Mouse (Mus musculus) urinary bladder, postnatal 4 days (tissue): ENCODE measurements around the gene Cdkn1a.
"Not testable (repeated sequence)": the region's sequence is repeated elsewhere in the genome, so short reads cannot be mapped to it uniquely, and the experiment has no call there.

ENCODE experiments used
- DNase-seq, 2 experiments: peaks; one replicate each; pipeline ENCODE4 v3.0.0; 2021 to 2022; ENCODE audit warnings: low spot score in 2 of 2

The Cdkn1a gene

GRCm38 (mm10) chr17:29090776-29091175 is at the start of gene Cdkn1a:
Cdkn1a (plus strand) TSS chr17:29090976.
- DNase-seq = peak; percentile 16 to 53

DNA sequence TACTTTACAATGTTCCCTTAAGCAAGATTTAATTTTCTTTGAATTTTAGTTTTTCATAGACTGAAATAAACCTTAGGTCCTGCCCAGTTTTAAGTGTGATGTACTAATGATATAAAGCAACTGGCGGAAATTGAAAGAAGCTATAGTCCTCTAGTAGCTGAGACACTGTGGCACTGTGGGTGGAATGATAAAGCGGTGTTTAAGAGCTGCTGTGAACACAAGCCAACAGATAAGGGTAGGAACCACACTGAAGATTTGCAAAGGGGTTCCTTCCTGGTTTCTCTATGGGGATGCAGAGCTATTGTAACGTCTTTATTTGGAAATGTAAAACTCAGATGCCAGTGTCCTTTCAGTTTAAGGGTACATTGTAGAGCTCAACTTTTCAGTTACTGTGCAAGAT is 49.1 kb upstream of the Cdkn1a start:
- DNase-seq = not testable (repeated sequence)

DNA sequence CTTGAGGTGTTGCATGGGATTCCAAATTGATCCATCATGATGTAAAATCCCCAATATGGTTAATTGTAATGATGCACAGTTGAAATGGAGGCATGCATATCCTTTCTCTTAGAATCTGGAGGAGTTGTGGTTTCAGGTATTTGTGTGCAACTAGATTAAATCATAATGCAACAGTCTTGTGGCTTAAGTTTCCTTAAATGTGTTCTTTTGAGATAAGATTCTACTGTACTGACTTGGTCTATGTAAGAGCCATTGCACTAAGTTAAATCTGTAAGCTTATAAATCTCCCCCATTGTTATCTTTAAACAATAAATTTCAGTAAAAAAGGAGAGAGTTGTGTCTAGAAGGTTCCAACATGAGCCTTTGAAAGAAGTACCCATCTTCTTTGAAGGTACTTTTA is 48.2 kb upstream of the Cdkn1a start:
- DNase-seq = no peak

DNA sequence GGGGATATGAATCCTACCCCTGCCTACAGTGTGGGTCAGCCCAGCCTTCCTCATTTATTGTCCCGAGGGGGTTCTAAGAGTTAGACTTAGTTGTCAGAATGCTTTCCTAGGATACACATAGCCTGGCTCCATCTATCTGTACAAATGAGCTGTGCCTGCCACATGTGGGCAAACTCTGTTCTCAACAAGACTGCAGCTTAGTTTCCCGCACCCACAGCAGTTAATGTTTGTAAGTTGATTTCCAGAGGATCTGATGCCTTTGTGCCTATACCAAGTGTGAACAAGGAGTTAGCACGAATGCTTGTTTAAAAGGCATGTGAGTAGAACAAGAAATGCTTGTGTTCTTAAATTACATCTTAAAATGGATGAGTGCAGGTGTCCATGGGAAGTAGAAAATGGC is 47.2 kb upstream of the Cdkn1a start:
- DNase-seq = no peak

GRCm38 (mm10) chr17:29044146-29044924 is 46.4 kb upstream of the Cdkn1a start:
- DNase-seq = no peak

DNA sequence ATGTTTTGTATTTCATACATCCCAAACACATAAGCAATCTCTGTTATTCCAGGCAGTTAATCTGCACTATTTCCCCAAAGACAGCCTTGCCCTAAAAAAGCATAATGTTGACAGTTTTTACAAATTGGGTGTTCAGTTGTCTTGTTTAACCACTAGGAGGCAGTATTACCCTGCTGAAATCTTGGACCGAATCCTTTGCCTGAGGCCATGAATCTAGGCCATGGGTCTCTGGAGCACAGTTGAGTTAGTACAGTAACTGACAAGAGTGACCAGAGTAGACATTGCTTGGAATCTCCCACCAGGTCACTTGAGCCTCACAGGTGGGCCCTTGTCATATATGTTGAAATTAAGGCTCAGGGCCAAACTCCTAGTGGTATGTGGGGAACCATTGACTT is 45.9 kb upstream of the Cdkn1a start:
- DNase-seq = no peak

DNA sequence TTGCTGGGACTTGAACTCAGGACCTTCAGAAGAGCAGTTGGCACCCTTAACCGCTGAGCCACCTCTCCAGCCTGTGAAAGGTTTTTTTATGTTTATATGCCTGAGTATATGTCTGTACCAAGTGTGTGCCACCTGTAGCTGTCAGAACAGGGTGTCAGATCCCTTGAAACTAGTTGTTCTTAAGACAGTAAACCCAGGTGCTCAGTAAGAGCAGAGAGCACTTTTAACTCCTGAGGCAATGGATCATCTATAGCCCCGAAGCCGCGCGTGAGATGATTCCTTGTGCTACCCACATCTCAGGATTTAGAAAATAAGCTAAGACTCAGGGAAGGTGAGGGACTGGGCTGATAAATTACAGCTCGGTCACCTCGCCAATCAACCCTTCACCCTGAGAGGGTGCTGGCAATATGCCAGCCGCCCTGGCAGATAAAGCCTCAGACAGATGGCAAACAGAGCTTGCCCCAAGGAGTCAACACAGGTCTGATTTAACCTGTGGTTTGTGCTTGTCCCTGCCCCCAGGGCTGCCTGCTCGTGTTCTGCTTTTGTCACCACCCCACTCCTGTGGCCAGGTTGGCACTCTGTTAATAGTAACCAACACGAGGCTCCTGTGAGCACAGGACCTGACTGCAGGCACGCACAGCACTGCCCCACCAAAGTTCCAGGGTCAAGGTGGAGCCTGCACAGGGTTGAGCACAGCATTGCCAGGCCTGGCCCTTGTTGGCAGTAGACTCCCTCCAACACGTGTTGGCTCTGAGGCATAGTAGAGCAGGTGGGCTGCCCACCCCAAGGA is 44.8 kb upstream of the Cdkn1a start:
- peak in 1 of 2 experiments; percentile 47 for DNase-seq

- DNase-seq = no peak
Observed at GRCm38 (mm10) chr17:29046863-29047262, 43.9 kb upstream of the Cdkn1a start.

GRCm38 (mm10) chr17:29047697-29048514 is 42.9 kb upstream of the Cdkn1a start:
- DNase-seq = no peak

GRCm38 (mm10) chr17:29048748-29049507 is 41.8 kb upstream of the Cdkn1a start:
- peak; percentile 78 to 91 for DNase-seq

DNA sequence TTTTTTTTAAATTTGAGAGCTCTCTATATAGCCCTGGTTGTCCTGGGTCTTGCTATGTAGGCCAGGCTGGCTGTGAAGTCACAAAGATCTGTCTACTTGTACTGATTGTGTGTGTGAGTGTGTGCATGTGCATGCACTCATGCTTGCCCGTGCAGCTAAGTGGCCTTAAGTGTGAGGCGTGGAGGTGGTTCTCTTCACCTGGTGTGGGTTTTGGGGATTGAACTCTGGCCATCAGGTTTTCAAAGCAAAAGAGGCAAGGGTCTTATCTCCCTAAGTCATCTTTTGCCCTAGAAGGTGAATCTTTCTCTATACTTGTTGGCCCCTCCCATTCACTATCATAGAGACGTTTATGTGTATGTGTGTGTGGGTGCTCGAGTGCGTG is 41.3 kb upstream of the Cdkn1a start:
- DNase-seq = no peak

DNA sequence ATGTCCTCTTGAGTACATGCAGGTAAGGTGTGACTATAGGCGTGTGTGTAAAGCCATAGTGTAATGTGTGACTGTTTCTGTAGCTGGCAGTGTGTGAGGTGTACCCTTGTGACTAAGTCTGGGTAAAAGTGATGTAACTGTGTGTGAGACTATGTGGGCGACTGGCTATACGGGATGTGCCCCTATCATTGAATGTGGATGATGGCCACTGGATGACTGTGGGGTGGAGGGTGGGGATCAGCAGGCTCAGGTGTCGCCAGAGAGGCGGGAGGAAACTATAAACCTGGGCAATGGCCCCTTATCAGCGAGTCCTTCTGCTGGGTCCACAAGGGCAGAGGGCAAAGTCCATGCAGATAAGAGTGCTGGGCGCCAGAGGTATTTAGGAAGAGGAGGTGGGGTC is 40.9 kb upstream of the Cdkn1a start:
- no peak for DNase-seq

DNA sequence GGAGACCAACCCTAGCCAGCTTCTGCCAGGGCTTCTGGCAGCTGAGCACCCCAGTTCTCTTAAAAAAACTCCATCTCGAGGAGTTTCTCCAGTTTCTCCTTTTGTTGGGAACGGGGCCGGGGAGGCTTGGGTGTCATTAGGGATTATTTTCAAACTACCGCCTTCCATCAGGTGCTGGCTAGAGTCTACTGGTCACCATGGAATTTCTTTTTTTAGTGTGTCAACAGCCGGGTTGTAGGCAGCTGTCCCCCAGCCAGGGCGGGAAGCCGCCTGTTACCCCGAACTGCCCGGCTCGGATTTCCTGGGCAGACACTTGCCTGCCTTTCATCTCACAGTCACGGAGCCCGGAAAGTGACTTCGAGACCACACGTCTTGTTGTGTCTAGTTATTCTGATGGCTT is 40.0 kb upstream of the Cdkn1a start:
- DNase-seq = no peak

GRCm38 (mm10) chr17:29053067-29053466 is 37.7 kb upstream of the Cdkn1a start:
- DNase-seq = no peak

DNA sequence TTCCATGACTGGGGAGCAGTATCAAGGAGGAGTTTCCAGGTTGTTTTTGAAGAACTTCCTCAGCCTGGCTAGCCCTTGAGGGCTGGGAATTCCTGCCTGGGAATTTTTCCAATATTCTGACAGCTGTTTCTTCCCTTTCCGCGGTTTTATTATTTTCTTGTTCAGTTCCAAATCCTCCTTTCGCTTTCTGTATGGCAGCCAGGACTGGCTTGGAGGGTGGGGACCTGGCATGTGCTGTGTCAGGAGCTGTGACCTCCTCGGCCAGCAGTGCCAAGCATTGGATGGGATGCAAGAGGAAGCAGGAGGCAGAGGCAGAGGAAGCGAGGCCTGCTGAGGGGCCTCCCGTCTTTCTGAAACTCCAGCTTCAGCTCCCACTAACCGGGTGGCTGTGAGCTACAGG is 36.9 kb upstream of the Cdkn1a start:
- DNase-seq = peak in 1 of 2 experiments; percentile 66

- DNase-seq = no peak
Observed at GRCm38 (mm10) chr17:29054429-29054828, 36.3 kb upstream of the Cdkn1a start.

DNA sequence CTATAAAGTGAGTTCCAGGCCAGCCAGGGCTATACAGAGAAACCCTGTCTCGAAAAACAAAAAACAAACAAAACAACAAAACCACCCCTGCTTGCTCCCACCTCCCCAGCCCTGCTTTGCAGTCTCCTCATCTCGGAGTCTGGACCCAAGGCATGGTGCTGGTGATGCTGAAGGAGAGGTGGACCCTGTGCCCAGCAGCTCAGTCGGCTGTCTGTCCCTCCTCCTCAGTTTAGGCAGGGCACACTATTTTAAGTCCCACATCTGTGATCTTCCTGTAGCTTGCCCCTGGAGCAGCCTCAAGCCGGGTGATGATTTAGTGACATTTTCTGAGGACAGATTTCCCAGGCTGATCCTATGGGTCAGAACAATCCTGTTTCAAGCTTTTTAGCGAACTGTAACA is 35.2 kb upstream of the Cdkn1a start:
- DNase-seq = no peak

- no peak for DNase-seq
Observed at GRCm38 (mm10) chr17:29056207-29056606, 34.6 kb upstream of the Cdkn1a start.

DNA sequence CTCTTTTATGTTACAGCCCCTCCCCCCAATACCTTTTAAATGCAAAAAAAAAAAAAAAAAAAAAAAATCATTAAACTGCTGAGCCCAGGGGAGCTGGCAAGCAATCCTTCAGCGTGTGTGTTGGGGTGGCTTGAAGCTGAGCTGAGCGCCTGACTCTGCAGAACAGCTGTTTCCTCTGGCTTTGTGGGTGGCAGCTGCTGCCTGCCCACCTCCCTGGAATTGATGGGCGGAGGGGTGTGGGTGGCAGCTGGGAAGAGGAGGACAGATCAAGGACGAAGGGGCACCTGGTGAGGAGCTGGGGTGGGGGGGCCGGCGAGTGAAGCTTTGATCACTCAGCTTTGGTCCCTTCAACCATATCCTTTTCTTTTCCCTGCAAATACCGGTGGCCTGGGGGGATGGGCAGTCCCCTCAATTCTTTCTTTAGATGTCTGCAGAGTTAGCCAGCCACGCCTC is 34.1 kb upstream of the Cdkn1a start:
- DNase-seq = no peak

- DNase-seq = no peak
Observed at GRCm38 (mm10) chr17:29057361-29057890, 33.4 kb upstream of the Cdkn1a start.

GRCm38 (mm10) chr17:29057961-29058360 is 32.8 kb upstream of the Cdkn1a start:
- no peak for DNase-seq
